Mouse (Mus musculus) ES-E14 (cell line): ENCODE results near the gene 1110008P14Rik.

Experiments
- CHD2 ChIP-seq: IDR thresholded peaks from 2 replicates; pipeline ENCODE4 v1.6.1; 2014; ENCODE audit warnings: mild to moderate bottlenecking, low read depth, low read length, inconsistent platforms
- HCFC1 ChIP-seq: IDR thresholded peaks from 2 replicates; pipeline ENCODE4 v1.6.1; 2012; ENCODE audit warnings: low read length, inconsistent platforms, borderline replicate concordance; ENCODE audit not compliant: insufficient read depth
- ZC3H11A ChIP-seq: IDR thresholded peaks from 2 replicates; pipeline ENCODE4 v1.6.1; 2012; ENCODE audit warnings: low read depth, mild to moderate bottlenecking, inconsistent platforms, low read length, borderline replicate concordance

DNA sequence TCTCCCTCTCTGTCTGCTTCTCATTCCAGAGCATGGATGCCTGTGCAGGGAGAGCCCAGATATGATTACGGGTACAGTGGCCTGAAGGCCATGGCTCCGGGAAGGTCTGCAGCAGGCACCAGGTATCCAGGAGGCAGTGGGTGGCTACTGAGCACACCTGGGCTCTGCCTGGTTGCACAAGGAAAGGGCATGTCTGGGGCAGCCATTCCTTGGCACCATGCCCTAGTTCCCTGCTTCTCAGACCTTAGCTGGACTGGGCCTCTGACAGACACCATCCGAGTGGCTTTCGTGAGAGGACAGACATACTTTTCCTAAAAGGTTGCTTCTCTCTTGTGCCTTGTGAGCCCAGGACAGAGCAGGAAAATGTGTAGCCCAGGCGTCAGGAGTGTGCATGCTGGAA, 10.3 kb upstream of the 1110008P14Rik start:
- TF ChIP-seq ZC3H11A = no peak
- TF ChIP-seq HCFC1 = no peak
- TF ChIP-seq CHD2 = no peak
